Mouse (Mus musculus) intestine, embryonic 15.5 days (tissue): ENCODE measurements around the gene Pced1a. TPM values are rescaled to one million over a fixed set of nuclear protein-coding genes. Genes with fewer than 3 reads are reported as not detected.

Experiments
- ATAC-seq: fragments of 200-750 bp; cut with Nextera tagmentation; 2 replicates; pipeline ENCODE4 v1.8.0; 2017; ENCODE audit warnings: moderate TSS enrichment, moderate library complexity
- H3K27ac ChIP-seq: fragments of 300-500 bp; sonication (generic); 2 replicates; pipeline ENCODE4 v1.5.1; 2015; ENCODE audit warnings: mild to moderate bottlenecking, inconsistent platforms
- H3K27me3 ChIP-seq: fragments of 300-500 bp; sonication (generic); replicated peaks from 2 replicates; pipeline ENCODE4 v1.6.1; 2015; ENCODE audit warnings: inconsistent platforms
- H3K36me3 ChIP-seq: fragments of 300-500 bp; sonication (generic); 2 replicates; pipeline ENCODE4 v1.6.1; 2015; ENCODE audit warnings: inconsistent platforms
- H3K4me1 ChIP-seq: fragments of 300-500 bp; sonication (generic); replicated peaks from 2 replicates; pipeline ENCODE4 v1.6.1; 2015; ENCODE audit warnings: inconsistent platforms
- H3K4me2 ChIP-seq: fragments of 300-500 bp; sonication (generic); replicated peaks from 2 replicates; pipeline ENCODE4 v1.6.1; 2015; ENCODE audit warnings: mild to moderate bottlenecking, inconsistent platforms
- H3K4me3 ChIP-seq: fragments of 300-500 bp; sonication (generic); replicated peaks from 2 replicates; pipeline ENCODE4 v1.5.1; 2015; ENCODE audit warnings: inconsistent platforms
- H3K9ac ChIP-seq: fragments of 300-500 bp; sonication (generic); 2 replicates; pipeline ENCODE4 v1.6.1; 2015; ENCODE audit warnings: inconsistent platforms
- H3K9me3 ChIP-seq: fragments of 300-500 bp; sonication (generic); 2 replicates; pipeline ENCODE4 v1.6.1; 2016; ENCODE audit warnings: inconsistent platforms
- WGBS: fragments of 180-500 bp; shearing (Covaris S2); methylation state at CpG from one replicate; pipeline ENCODE4 v1.1.7; 2015; 5-methylcytosine and 5-hydroxymethylcytosine counted together
- polyA plus RNA-seq: library from polyadenylated mRNA; unstranded; fragments of >200 nt; fragmentation: Nextera tagmentation; extraction: Ambion mirVana; gene quantifications from 2 replicates; pipeline ENCODE4 v1.2.1, GENCODE M21; 2015

The Pced1a gene
- 10.5 and 11.8 TPM in 2 replicates for polyA plus RNA-seq

GRCm38 (mm10) chr2:130424126-130424853, at the start of gene Pced1a, which contains the start of gene Vps16:
Pced1a (minus strand) TSS chr2:130424701.
Vps16 (plus strand) TSS chr2:130424339.
- no peaks in the 10 kb centered on the region for H3K27me3 ChIP-seq
- peak within 1 kb of the TSS; percentile 92 for H3K4me2 ChIP-seq
- peak within 1 kb of the TSS; percentile 71 for H3K4me3 ChIP-seq
- peak; percentile 98 for ATAC-seq
- peak within 1 kb of the TSS; percentile 89 for H3K9ac ChIP-seq
- no peaks in the 10 kb centered on the region for H3K9me3 ChIP-seq
- H3K4me1 ChIP-seq = peaks cover 9% of the 10 kb centered on the region; the same call in 1 of the 2 replicates
- under 1% methylated on average over 58 of the region's 58 CpGs for WGBS
- no peaks in the 10 kb centered on the region; the same call in 1 of the 2 replicates for H3K36me3 ChIP-seq
- peak within 1 kb of the TSS; percentile 93 for H3K27ac ChIP-seq

- no peak overlapping the region for H3K4me3 ChIP-seq
- 68% methylated on average over 8 of the region's 8 CpGs for WGBS
- ATAC-seq = no peak
- no peaks in the 10 kb centered on the region for H3K27me3 ChIP-seq
- H3K36me3 ChIP-seq = no peaks in the 10 kb centered on the region
- no peaks in the 10 kb centered on the region for H3K9me3 ChIP-seq
- H3K4me2 ChIP-seq = no peak overlapping the region
- H3K9ac ChIP-seq = no peak overlapping the region
- H3K27ac ChIP-seq = no peak overlapping the region
- H3K4me1 ChIP-seq = no peaks in the 10 kb centered on the region; the same call in 1 of the 2 replicates
Measured at GRCm38 (mm10) chr2:130472908-130473510, 48.5 kb upstream of the Pced1a start.

- WGBS = 80% methylated on average over 2 of the region's 2 CpGs
- Histone ChIP-seq H3K9me3 (no peaks in the 10 kb centered on the region), H3K4me3 (no peak overlapping the region), H3K27ac (no peak overlapping the region), H3K9ac (no peak overlapping the region), H3K36me3 (no peaks in the 10 kb centered on the region), H3K27me3 (no peaks in the 10 kb centered on the region), H3K4me1 (no peaks in the 10 kb centered on the region; the same call in 1 of the 2 replicates), H3K4me2 (no peak overlapping the region)
- ATAC-seq = no peak
Measured at GRCm38 (mm10) chr2:130469935-130470334, 45.4 kb upstream of the Pced1a start.

DNA sequence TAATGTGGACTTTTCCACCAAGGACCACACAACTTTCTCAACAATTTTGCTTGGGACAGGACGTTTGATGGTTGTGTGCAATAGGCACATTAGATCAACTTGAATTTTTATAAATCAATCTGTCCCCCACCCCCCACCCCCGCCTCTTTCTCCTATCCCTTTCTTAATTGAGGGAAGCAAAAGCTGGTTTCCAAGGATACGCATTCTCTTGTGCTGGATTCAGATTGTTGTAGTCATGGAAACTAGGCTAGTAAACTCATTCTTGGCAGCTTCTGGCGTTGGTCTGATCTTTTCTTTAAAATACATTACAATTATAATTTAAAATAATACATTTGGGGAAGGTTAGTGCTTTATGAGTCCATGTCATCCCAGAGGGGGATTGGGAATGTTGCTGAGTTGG, 44.9 kb upstream of the Pced1a start:
- Histone ChIP-seq H3K4me3 (no peak overlapping the region), H3K27ac (no peak overlapping the region), H3K4me2 (no peak overlapping the region), H3K27me3 (no peaks in the 10 kb centered on the region), H3K9ac (no peak overlapping the region), H3K4me1 (no peaks in the 10 kb centered on the region), H3K36me3 (no peaks in the 10 kb centered on the region), H3K9me3 (no peaks in the 10 kb centered on the region)
- 64% methylated on average over 4 of the region's 4 CpGs for WGBS
- no peak for ATAC-seq

GRCm38 (mm10) chr2:130466438-130466837, 41.9 kb upstream of the Pced1a start:
- Histone ChIP-seq H3K4me2 (no peak overlapping the region), H3K9ac (no peak overlapping the region), H3K36me3 (no peaks in the 10 kb centered on the region), H3K9me3 (no peaks in the 10 kb centered on the region), H3K4me1 (no peaks in the 10 kb centered on the region), H3K27me3 (no peaks in the 10 kb centered on the region), H3K27ac (no peak overlapping the region), H3K4me3 (no peak overlapping the region)
- ATAC-seq = no peak
- WGBS = 86% methylated on average over 1 of the region's 1 CpGs

DNA sequence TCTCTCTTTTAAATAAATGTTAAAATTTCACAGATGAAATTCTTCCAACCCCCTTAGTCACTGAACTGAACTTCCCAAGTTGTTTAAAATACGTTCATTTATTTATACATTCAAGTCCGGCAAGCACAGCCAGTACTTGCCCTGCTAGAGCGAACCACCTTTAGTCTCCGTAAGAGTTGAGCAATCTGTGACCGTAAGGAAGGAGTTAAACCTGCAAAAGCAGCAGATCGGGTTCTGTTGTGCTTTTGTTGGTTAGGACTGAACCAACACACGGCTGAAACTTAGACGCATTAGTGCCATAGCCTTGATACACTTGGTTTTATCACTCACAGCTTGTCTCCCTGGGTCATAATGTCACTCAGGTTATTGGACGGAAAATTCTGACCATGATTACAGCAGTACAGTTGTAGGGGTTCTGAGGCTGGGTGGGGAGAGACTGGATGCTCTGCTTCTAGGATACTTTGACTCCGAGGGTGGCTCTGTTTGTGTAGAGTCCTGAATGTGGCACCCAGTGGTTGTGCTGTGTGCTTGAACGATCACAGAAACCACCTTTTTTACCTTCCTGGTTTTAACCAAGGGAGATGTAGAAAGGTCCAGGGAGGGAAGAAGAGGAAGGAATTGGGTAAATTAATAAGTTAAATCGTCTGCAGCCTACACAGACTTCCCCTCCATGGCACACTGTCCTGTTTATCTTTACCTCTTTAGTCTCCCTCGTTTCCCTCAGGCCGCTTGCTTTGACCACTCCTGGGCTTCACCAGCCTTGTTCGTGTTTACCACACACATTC, 37.0 kb upstream of the Pced1a start:
- Histone ChIP-seq H3K4me1 (peaks cover 3% of the 10 kb centered on the region; the same call in 1 of the 2 replicates), H3K36me3 (no peaks in the 10 kb centered on the region), H3K9ac (no peak overlapping the region), H3K4me3 (no peak overlapping the region), H3K4me2 (no peak overlapping the region), H3K9me3 (no peaks in the 10 kb centered on the region), H3K27me3 (no peaks in the 10 kb centered on the region), H3K27ac (no peak overlapping the region)
- 39% methylated on average over 15 of the region's 15 CpGs for WGBS
- no peak for ATAC-seq

GRCm38 (mm10) chr2:130459576-130459975, 35.1 kb upstream of the Pced1a start:
- 86% methylated on average over 3 of the region's 3 CpGs for WGBS
- H3K27ac ChIP-seq = no peak overlapping the region
- no peak overlapping the region for H3K4me3 ChIP-seq
- no peak overlapping the region for H3K9ac ChIP-seq
- no peak overlapping the region for H3K4me2 ChIP-seq
- no peaks in the 10 kb centered on the region for H3K36me3 ChIP-seq
- no peaks in the 10 kb centered on the region for H3K27me3 ChIP-seq
- no peak for ATAC-seq
- peaks cover 3% of the 10 kb centered on the region; the same call in 1 of the 2 replicates for H3K4me1 ChIP-seq
- H3K9me3 ChIP-seq = no peaks in the 10 kb centered on the region

- Histone ChIP-seq H3K9ac (no peak overlapping the region), H3K4me3 (no peak overlapping the region), H3K36me3 (no peaks in the 10 kb centered on the region), H3K4me1 (peaks cover 3% of the 10 kb centered on the region; the same call in 1 of the 2 replicates), H3K9me3 (no peaks in the 10 kb centered on the region), H3K4me2 (no peak overlapping the region), H3K27ac (no peak overlapping the region), H3K27me3 (no peaks in the 10 kb centered on the region)
- WGBS = 80% methylated on average over 3 of the region's 3 CpGs
- no peak for ATAC-seq
Measured at GRCm38 (mm10) chr2:130457871-130458270, 33.4 kb upstream of the Pced1a start.

- 67% methylated on average over 6 of the region's 6 CpGs for WGBS
- no peak overlapping the region for H3K27ac ChIP-seq
- H3K9me3 ChIP-seq = no peaks in the 10 kb centered on the region
- H3K4me1 ChIP-seq = 0 out of 2 replicates have a peak, but pooled peaks cover 8% of the 10 kb centered on the region
- no peak overlapping the region for H3K4me3 ChIP-seq
- H3K27me3 ChIP-seq = no peaks in the 10 kb centered on the region
- no peaks in the 10 kb centered on the region for H3K36me3 ChIP-seq
- no peak overlapping the region for H3K9ac ChIP-seq
- ATAC-seq = no peak
- no peak overlapping the region for H3K4me2 ChIP-seq
Measured at GRCm38 (mm10) chr2:130454748-130455370, 30.4 kb upstream of the Pced1a start.

- Histone ChIP-seq H3K36me3 (no peaks in the 10 kb centered on the region), H3K4me1 (peaks cover 14% of the 10 kb centered on the region), H3K4me2 (no peak overlapping the region; the same call in 1 of the 2 replicates), H3K4me3 (no peak overlapping the region), H3K9me3 (no peaks in the 10 kb centered on the region), H3K9ac (no peak overlapping the region), H3K27ac (no peak overlapping the region), H3K27me3 (no peaks in the 10 kb centered on the region)
- 61% methylated on average over 6 of the region's 6 CpGs for WGBS
- ATAC-seq = no peak
Measured at GRCm38 (mm10) chr2:130453421-130453820, 28.9 kb upstream of the Pced1a start.

DNA sequence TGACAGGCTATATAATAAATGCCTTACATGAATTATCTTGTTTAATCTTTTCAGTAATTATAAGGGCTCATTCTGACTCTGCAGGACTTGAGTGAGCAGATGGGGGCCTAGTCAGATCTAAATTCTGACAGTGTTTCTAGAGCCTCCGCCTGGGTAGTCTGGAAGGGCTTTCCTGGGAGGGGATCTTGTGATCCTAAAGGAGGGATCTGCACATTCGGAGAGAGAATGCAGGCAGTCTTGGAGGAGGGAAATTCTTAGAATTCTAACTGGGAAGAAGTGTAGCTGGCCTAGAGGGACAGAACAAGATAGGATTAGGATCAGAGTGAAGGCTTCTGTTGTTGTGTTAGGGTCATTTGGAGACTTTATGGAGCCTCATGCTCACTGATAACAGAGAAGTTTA, 27.8 kb upstream of the Pced1a start:
- no peaks in the 10 kb centered on the region for H3K9me3 ChIP-seq
- 60% methylated on average over 2 of the region's 2 CpGs for WGBS
- no peak overlapping the region for H3K4me2 ChIP-seq
- H3K27me3 ChIP-seq = no peaks in the 10 kb centered on the region
- peaks cover 14% of the 10 kb centered on the region for H3K4me1 ChIP-seq
- H3K9ac ChIP-seq = no peak overlapping the region
- H3K27ac ChIP-seq = no peak overlapping the region
- no peak overlapping the region for H3K4me3 ChIP-seq
- no peak for ATAC-seq
- H3K36me3 ChIP-seq = no peaks in the 10 kb centered on the region

DNA sequence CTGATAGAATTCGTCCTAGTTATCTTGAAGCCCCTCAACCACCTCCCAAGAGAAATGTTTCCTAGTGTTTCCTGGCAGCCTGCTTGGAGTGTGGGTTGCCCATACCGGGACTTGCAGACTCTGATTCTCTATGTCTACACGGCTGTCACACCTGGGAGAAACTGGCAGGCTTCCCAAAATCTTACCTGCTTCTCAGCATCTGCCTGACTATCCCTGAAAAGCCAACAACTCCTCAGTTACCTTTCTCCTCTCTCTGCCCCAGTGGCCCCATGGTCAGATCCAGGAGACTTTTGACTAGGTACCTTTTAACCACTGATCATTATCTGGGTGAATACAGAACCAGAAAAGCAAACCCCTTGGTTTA, 27.2 kb upstream of the Pced1a start:
- H3K9ac ChIP-seq = 0 out of 2 replicates have a peak overlapping the region, but pooled peaks have one; percentile 14
- peak overlapping the region; percentile 96 for H3K4me2 ChIP-seq
- no peak overlapping the region for H3K4me3 ChIP-seq
- H3K4me1 ChIP-seq = peaks cover 14% of the 10 kb centered on the region
- WGBS = 64% methylated on average over 3 of the region's 3 CpGs
- no peaks in the 10 kb centered on the region for H3K27me3 ChIP-seq
- ATAC-seq = no peak
- H3K36me3 ChIP-seq = no peaks in the 10 kb centered on the region
- H3K9me3 ChIP-seq = no peaks in the 10 kb centered on the region
- no peak overlapping the region for H3K27ac ChIP-seq
